Mouse (Mus musculus) lung, postnatal 0 days (tissue): Measurements from ENCODE around the gene D130043K22Rik. TPM values are rescaled to one million over a fixed set of nuclear protein-coding genes. Genes with fewer than 3 reads are reported as not detected.

ENCODE experiments used
- ATAC-seq: fragments of 200-750 bp; cut with Nextera tagmentation; 2 replicates; pipeline ENCODE4 v1.8.0; 2017; ENCODE audit warnings: moderate library complexity
- DNase-seq: peaks from one replicate; pipeline ENCODE4 v3.0.0-alpha.2; 2016; ENCODE audit warnings: low spot score
- H3K27ac ChIP-seq: fragments of 300-500 bp; sonication (generic); 2 replicates; pipeline ENCODE4 v1.5.1; 2014; ENCODE audit warnings: antibody characterized with exemption, mild to moderate bottlenecking, low read length, mixed read lengths
- H3K27me3 ChIP-seq: fragments of 300-500 bp; sonication (generic); replicated peaks from 2 replicates; pipeline ENCODE4 v1.6.1; 2014; ENCODE audit warnings: low read length, mixed read lengths; ENCODE audit not compliant: insufficient read depth
- H3K36me3 ChIP-seq: fragments of 300-500 bp; sonication (generic); 2 replicates; pipeline ENCODE4 v1.6.1; 2014; ENCODE audit warnings: low read length, mixed read lengths; ENCODE audit not compliant: insufficient read depth
- H3K4me1 ChIP-seq: fragments of 300-500 bp; sonication (generic); 2 replicates; pipeline ENCODE4 v1.6.1; 2014; ENCODE audit warnings: antibody characterized with exemption, low read depth, low read length, mixed read lengths; ENCODE audit not compliant: insufficient read depth
- H3K4me2 ChIP-seq: fragments of 300-500 bp; sonication (generic); replicated peaks from 2 replicates; pipeline ENCODE4 v1.6.1; 2014; ENCODE audit warnings: low read depth, mild to moderate bottlenecking, low read length, moderate library complexity, mixed read lengths
- H3K4me3 ChIP-seq: fragments of 300-500 bp; sonication (generic); 2 replicates; pipeline ENCODE4 v1.5.1; 2014; ENCODE audit warnings: low read depth, low read length
- H3K9ac ChIP-seq: fragments of 300-500 bp; sonication (generic); replicated peaks from 2 replicates; pipeline ENCODE4 v1.6.1; 2014; ENCODE audit warnings: low read depth, mild to moderate bottlenecking
- H3K9me3 ChIP-seq: fragments of 300-500 bp; sonication (generic); 2 replicates; pipeline ENCODE4 v1.6.1; 2016; ENCODE audit warnings: low read length, mixed read lengths
- CTCF ChIP-seq: IDR thresholded peaks from 2 replicates; pipeline ENCODE4 v1.5.1; 2016; ENCODE audit warnings: antibody characterized with exemption, mild to moderate bottlenecking
- EP300 ChIP-seq: IDR thresholded peaks from 2 replicates; pipeline ENCODE4 v1.6.1; 2016; ENCODE audit warnings: antibody characterized with exemption, mild to moderate bottlenecking, control low read depth
- WGBS: fragments of 180-500 bp; shearing (Covaris S2); extraction: QIAGEN DNeasy Blood & Tissue Kit; methylation state at CpG from one replicate; pipeline ENCODE4 v1.1.7; 2014; 5-methylcytosine and 5-hydroxymethylcytosine counted together
- polyA plus RNA-seq: library from polyadenylated mRNA; unstranded; fragments of >200 nt; fragmentation: Nextera tagmentation; extraction: Ambion mirVana; gene quantifications from 2 replicates; pipeline ENCODE4 v1.2.1, GENCODE M21; 2015

Gene D130043K22Rik
- polyA plus RNA-seq, 1 experiment from 2014 or later, result 0.35 TPM

- H3K4me1 ChIP-seq, result no peaks in the 10 kb centered on the region
- ATAC-seq, result peak; percentile 85
- peak within 1 kb of the TSS; percentile 96 for H3K4me3 ChIP-seq
- TF ChIP-seq CTCF, result peak; percentile 70
- TF ChIP-seq EP300, result no peak
- 2% methylated on average over 62 of the region's 75 CpGs for WGBS
- H3K36me3 ChIP-seq, result no peaks in the 10 kb centered on the region
- DNase-seq, result peak; percentile 80
- peak within 1 kb of the TSS; percentile 86 for H3K9ac ChIP-seq
- peak within 1 kb of the TSS; percentile 75 for H3K27ac ChIP-seq
- no peaks in the 10 kb centered on the region for H3K9me3 ChIP-seq
- H3K4me2 ChIP-seq, result peak within 1 kb of the TSS; percentile 79
- H3K27me3 ChIP-seq, result no peaks in the 10 kb centered on the region
These were observed 92.3 kb downstream of the D130043K22Rik start, which contains the start of gene Aldh5a1 for GRCm38 (mm10) chr13:24937108-24937838. Gene Aldh5a1 (minus strand): TSS chr13:24937661.

- peak overlapping the region; percentile 75; the same call in 1 of the 2 replicates for H3K27ac ChIP-seq
- ATAC-seq, result no peak
These were observed 92.9 kb downstream of the D130043K22Rik start for GRCm38 (mm10) chr13:24937839-24938166.

DNA sequence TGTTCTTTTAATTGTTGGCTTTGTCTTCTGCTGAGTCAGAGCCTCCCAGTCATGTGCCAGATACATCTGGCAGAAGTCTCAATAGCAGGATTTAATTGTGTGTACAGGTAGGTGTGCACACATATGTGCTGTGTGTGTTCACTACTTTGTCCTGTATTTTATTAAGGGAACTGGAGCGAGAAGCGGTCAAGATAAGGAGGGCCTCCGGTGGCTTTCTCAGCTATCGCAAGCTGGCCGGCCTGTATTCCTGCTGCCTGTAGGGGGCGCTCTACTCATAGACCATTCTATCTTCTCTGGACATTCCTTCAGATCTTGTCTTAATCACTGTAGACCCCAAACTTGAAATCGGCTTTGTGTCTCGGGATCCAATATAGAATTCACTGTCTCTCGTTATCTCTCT is 93.7 kb downstream of the D130043K22Rik start:
- TF ChIP-seq EP300, result no peak
- TF ChIP-seq CTCF, result peak; percentile 86
- ATAC-seq (0 out of 2 replicates have a peak, but pooled peaks have one; percentile 10), DNase-seq (peak; percentile 91)
- H3K9ac ChIP-seq, result no peak overlapping the region
- H3K9me3 ChIP-seq, result no peaks in the 10 kb centered on the region
- no peaks in the 10 kb centered on the region for H3K36me3 ChIP-seq
- H3K4me1 ChIP-seq, result no peaks in the 10 kb centered on the region
- 23% methylated on average over 9 of the region's 9 CpGs for WGBS
- no peak overlapping the region for H3K4me2 ChIP-seq
- no peaks in the 10 kb centered on the region for H3K27me3 ChIP-seq
- no peak overlapping the region for H3K4me3 ChIP-seq
- no peak overlapping the region for H3K27ac ChIP-seq

More at GRCm38 (mm10) chr13:24937839-24938166, 92.9 kb downstream of the D130043K22Rik start:
- H3K4me2 ChIP-seq, result peak overlapping the region; percentile 79
- H3K36me3 ChIP-seq, result no peaks in the 10 kb centered on the region
- H3K4me3 ChIP-seq, result peak overlapping the region; percentile 96
- DNase-seq, result peak; percentile 9
- H3K9me3 ChIP-seq, result no peaks in the 10 kb centered on the region
- TF ChIP-seq CTCF, result no peak
- no peak for TF ChIP-seq EP300
- H3K4me1 ChIP-seq, result no peaks in the 10 kb centered on the region
- no peaks in the 10 kb centered on the region for H3K27me3 ChIP-seq
- peak overlapping the region; percentile 86 for H3K9ac ChIP-seq
- 15% methylated on average over 12 of the region's 12 CpGs for WGBS

- Histone ChIP-seq H3K4me2 (no peak overlapping the region), H3K4me1 (no peaks in the 10 kb centered on the region), H3K36me3 (no peaks in the 10 kb centered on the region), H3K27ac (no peak overlapping the region), H3K27me3 (no peaks in the 10 kb centered on the region), H3K9me3 (no peaks in the 10 kb centered on the region), H3K4me3 (no peak overlapping the region), H3K9ac (no peak overlapping the region)
- ATAC-seq, result no peak
- no peak for DNase-seq
- WGBS, result 90% methylated on average over 9 of the region's 9 CpGs
- TF ChIP-seq EP300, result no peak
- no peak for TF ChIP-seq CTCF
These were observed 94.5 kb downstream of the D130043K22Rik start for GRCm38 (mm10) chr13:24939472-24939871.

GRCm38 (mm10) chr13:24942512-24943282 is 97.8 kb downstream of the D130043K22Rik start, which contains the start of gene Gpld1:
Gene Gpld1 (plus strand): TSS chr13:24943152.
- WGBS, result 49% methylated on average over 17 of the region's 17 CpGs
- H3K27ac ChIP-seq, result no peak within 1 kb of the TSS
- no peaks in the 10 kb centered on the region for H3K9me3 ChIP-seq
- no peak within 1 kb of the TSS for H3K4me3 ChIP-seq
- TF ChIP-seq EP300, result no peak
- TF ChIP-seq CTCF, result no peak
- no peak within 1 kb of the TSS for H3K9ac ChIP-seq
- H3K36me3 ChIP-seq, result no peaks in the 10 kb centered on the region
- DNase-seq, result no peak
- no peak for ATAC-seq
- no peaks in the 10 kb centered on the region for H3K4me1 ChIP-seq
- H3K4me2 ChIP-seq, result no peak within 1 kb of the TSS
- H3K27me3 ChIP-seq, result no peaks in the 10 kb centered on the region

DNA sequence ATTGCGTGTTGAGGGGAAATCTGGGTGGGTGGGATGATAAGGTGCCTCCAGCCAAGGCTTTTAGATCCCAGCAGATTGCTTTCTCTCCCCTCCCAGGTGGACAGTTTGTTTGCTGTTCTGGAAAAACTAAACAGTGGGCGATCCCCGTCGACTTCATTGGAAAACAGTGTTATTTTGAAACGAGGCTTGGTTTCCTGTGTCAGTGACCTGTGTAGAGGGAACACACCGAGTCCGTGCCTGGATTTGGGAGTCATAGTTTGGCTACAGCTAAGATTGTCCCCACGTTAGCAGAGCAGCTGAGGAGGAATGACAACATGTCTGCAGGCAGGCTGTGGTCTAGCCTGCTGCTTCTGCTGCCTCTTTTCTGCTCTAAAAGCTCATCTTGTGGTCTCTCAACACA is 98.4 kb downstream of the D130043K22Rik start:
- no peak for DNase-seq
- no peaks in the 10 kb centered on the region for H3K36me3 ChIP-seq
- no peaks in the 10 kb centered on the region for H3K27me3 ChIP-seq
- ATAC-seq, result no peak
- no peak overlapping the region for H3K9ac ChIP-seq
- WGBS, result 39% methylated on average over 8 of the region's 8 CpGs
- no peak overlapping the region for H3K27ac ChIP-seq
- H3K4me3 ChIP-seq, result no peak overlapping the region
- TF ChIP-seq CTCF (no peak), EP300 (no peak)
- no peaks in the 10 kb centered on the region for H3K9me3 ChIP-seq
- H3K4me2 ChIP-seq, result no peak overlapping the region
- no peaks in the 10 kb centered on the region for H3K4me1 ChIP-seq
